Mouse (Mus musculus): ENCODE results near the gene Gpr156.
"Not testable (repeated sequence)": the region's sequence is repeated elsewhere in the genome, so short reads cannot be mapped to it uniquely, and the experiment has no call there.

The Gpr156 gene

DNA sequence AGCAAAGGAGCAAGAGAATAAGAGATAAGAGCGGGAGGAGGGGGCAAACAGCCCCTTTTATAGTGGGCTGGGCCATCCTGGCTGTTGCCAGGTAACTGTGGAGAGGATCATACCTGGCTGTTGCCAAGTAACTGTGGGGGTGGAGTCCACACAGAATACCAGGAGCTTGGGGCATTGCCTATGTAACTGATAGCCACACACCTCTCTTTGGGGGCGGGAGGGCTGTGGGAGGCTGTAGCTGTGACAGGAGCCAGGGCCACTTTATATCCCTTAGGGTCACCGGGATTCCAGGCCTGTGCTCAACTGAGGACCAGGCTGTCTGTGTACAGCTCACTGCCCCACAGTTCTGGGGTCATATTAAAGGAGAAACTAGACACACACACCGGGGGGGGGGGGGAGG, 40.5 kb downstream of the Gpr156 start:
- DNase-seq (ENCODE audit: low spot score): no peak

- DNase-seq (ENCODE audit: low spot score): not testable (repeated sequence)
These were observed 46.4 kb downstream of the Gpr156 start for GRCm38 (mm10) chr16:37962696-37963095.

GRCm38 (mm10) chr16:37963331-37964281, 47.3 kb downstream of the Gpr156 start:
- DNase-seq (ENCODE audit: low spot score): no peak

DNA sequence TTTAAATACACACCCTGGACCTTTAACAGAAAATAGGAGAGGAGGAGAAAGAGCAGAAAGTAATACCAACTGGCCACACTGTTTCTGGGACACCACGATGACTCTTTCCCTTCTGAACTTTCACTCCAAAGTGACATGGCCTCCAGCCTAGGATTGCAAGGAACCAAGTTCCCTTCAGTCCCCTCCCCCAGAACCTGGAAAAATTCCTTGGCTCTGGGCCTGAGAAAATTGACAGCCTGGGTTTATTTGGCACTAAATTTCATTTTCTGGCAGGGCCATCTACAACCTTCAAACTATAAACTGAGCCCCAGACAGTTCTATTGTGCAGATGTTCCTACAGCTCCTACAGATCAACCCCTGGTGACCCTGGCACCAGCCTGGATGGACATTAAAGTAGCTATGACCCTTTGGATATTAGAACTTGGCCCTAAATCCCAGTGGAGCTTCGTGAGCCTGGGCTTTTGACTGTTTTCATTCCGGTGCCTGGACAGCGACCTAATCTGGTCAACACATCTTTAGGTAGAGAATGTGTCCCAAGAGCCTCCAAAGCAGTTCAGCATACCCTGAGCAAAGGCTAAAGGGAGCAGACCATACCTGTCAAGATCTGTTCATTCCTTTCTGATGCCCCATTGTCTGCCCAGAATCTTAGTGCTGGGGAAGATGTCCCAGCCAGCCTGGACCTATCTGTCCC, 48.2 kb downstream of the Gpr156 start:
- DNase-seq (ENCODE audit: low spot score): no peak

GRCm38 (mm10) chr16:37966871-37967270, 50.6 kb downstream of the Gpr156 start:
- no peak for DNase-seq (ENCODE audit: low spot score)

GRCm38 (mm10) chr16:37967415-37967814, 51.1 kb downstream of the Gpr156 start:
- no peak for DNase-seq (ENCODE audit: low spot score)

GRCm38 (mm10) chr16:37971522-37971921, 55.2 kb downstream of the Gpr156 start:
- no peak for DNase-seq (ENCODE audit: low spot score)

GRCm38 (mm10) chr16:37972357-37972756, 56.1 kb downstream of the Gpr156 start:
- DNase-seq (ENCODE audit: low spot score): no peak

DNA sequence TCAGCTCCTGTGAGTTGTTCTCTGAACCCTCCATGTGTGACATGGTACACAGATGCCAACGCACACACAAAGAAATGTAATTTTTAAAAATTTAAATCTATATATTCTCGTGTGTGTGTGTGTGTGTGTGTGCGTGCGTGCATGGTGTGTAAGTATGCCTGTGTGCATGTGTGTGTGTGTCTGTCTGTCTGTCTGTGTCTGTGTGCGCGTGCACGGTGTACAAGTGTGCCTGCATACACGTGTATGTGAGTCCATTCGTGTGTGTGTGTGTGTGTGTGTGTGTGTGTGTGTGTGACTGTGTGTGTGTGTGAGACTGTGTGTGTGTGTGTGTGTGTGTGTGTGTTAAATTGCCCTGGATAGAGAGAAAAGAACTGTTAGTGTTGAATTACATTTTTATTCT, 56.9 kb downstream of the Gpr156 start:
- DNase-seq (ENCODE audit: low spot score): not testable (repeated sequence)

- DNase-seq (ENCODE audit: low spot score): no peak
These were observed 57.7 kb downstream of the Gpr156 start for GRCm38 (mm10) chr16:37973855-37974519.

DNA sequence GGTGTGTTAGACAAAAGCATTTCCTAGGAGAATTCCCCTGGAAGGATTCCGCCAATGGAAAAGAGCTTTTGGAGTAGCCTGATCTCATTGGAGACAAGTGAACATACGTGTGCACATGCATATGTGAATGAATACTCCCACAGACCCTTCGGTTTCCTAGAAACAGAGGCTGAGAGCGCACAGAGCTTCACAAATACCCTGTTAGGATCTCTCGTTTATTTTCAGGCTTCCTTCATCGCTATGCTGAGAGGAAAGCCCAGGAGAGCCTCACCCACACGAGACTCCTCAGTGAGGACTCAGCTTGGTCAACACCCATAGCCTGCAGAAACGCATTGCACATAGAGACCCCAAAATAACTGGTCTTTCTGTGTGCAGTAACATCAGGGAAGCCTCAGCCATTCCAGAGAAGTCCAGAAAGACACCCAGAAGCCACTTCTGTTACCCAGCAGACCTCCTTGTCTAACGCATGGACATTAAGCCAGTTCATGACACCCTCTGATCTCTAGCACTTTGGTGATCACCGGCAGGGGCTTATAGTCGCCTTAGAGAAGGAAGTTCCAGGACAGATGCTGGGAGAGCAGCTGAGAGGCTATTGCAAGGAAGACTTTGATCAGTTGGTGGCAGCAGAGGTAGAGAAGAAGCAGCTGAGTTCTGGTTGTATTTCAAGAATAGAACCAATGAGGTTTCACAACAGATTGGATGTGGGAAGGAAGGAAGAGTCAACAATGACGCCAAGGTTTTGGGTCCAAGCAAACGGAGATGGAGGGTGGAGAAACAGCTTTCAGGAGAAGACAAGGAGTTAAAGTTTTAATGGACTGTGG, 58.4 kb downstream of the Gpr156 start:
- peak; percentile 55 for DNase-seq (ENCODE audit: low spot score)

GRCm38 (mm10) chr16:37981907-37982306, 65.6 kb downstream of the Gpr156 start:
- no peak for DNase-seq (ENCODE audit: low spot score)

DNA sequence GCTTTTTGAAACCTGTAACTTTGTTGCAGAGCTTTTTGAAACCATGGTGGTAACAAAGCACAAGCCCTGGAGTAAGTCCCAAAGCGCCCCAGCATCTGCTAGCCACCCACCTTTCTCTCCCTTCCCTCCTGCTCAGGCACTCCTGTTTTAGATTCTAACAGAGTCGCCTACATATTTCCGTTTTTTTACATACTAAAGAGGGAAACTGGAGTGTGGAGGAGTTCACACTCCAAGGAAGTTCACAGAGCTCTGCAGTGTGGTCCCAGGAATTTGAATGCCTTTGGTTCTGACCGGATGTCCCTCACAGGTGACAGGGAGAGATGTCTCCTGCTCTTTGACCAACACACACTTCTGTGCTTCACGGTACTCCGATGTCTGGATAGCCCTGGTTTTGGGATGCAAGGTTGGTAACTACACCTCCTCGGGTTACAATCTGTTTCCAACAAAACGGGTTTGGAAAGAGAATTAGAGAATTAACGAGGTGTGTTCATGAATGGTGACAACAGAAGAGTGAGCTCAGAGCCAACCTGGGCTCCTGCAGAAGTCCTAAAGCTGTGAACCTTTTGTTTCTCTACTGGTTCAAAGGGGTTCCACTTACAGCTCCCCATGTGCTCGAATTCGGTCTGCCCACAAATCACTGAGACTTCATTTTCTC, 72.0 kb downstream of the Gpr156 start:
- DNase-seq (ENCODE audit: low spot score): peak; percentile 58

DNA sequence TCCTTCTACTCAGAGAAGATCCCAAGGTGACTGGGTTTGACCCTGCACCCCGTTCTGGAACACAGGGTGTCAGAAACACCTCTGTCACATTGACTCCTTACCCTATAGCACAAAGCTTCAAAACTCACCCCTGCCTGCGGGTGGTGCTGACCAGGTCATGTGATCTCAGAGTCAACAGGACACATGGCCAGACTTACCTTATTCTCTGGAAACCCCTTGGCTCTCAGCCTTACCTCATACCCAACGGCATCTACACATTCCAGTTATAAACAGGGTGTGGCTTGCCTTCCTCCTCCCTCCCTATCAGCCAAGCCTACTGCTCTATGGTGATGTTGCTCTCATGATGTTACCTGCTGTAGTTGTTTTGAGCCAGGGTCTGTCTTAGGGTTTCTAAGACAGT, 73.5 kb downstream of the Gpr156 start:
- DNase-seq (ENCODE audit: low spot score): no peak

GRCm38 (mm10) chr16:37990553-37991344, 74.5 kb downstream of the Gpr156 start:
- DNase-seq (ENCODE audit: low spot score): no peak

DNA sequence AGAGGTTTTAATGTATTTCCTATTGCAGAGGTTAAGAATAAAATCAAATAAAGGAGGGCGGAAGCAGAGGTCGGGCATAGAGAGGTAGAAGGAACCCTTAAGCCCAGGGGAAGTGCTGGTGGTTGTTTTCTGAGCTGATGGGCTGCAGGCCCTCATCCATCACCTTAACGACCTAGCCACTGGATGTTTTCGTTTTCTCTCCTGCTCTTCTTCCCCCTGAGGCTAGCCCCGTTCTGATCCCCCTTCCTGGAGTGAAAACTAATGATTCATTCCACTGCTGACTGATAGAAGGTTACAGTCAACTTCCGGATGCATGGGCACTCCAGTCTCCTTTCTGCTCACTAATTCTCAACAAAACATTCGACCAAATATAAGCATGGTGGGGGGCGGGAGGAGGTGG, 76.5 kb downstream of the Gpr156 start:
- DNase-seq (ENCODE audit: low spot score): no peak

DNA sequence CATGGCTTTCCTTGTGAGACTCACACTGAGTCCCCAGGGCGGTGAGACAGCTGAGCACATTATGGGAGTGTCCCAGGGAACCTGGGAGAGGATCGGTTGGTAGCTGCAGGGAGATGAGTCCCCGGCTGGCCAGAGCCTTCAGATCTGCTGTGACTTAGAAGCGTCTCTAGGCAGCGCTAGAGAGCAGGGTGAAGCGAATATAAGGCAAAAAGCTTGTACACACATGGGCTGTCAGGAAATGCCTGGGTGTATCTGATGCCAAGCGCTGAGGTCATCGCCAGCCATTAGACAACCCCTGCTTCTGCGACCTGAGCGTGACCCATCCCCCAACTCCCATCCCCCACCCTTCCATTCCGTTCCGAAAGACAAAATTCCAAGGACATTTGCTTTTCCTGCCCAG, 78.4 kb downstream of the Gpr156 start:
- DNase-seq (ENCODE audit: low spot score): no peak

- no peak for DNase-seq (ENCODE audit: low spot score)
These were observed 81.5 kb downstream of the Gpr156 start for GRCm38 (mm10) chr16:37997771-37998170.

- DNase-seq (ENCODE audit: low spot score): no peak
These were observed 83.5 kb downstream of the Gpr156 start for GRCm38 (mm10) chr16:37999762-38000161.

- DNase-seq (ENCODE audit: low spot score): no peak
These were observed 83.9 kb downstream of the Gpr156 start for GRCm38 (mm10) chr16:38000178-38000577.

Measured in left cerebral cortex, adult 11 months (tissue).